Mouse (Mus musculus): ENCODE data around the gene Ost4. TPM values are rescaled to one million over a fixed set of nuclear protein-coding genes. Genes with fewer than 3 reads are reported as not detected.
"Not testable (repeated sequence)": the region's sequence is repeated elsewhere in the genome, so short reads cannot be mapped to it uniquely, and the experiment has no call there.

The Ost4 gene
- total RNA-seq, 2 experiments from 2014 or later, result 149 to 168 TPM

- DNase-seq, result no peak
Measured at GRCm38 (mm10) chr5:30901860-30902259, 5.7 kb downstream of the Ost4 start.

GRCm38 (mm10) chr5:30890375-30890774, 17.2 kb downstream of the Ost4 start:
- DNase-seq, result no peak

- DNase-seq, result no peak
Measured at GRCm38 (mm10) chr5:30889088-30889754, 18.4 kb downstream of the Ost4 start.

- DNase-seq, result peak; percentile 91
Measured at GRCm38 (mm10) chr5:30888337-30889087, 19.1 kb downstream of the Ost4 start, which contains the start of gene Agbl5. Gene Agbl5 (plus strand): TSS chr5:30888694.

- DNase-seq, result peak; percentile 86
Measured at GRCm38 (mm10) chr5:30887858-30888336, 19.7 kb downstream of the Ost4 start.

GRCm38 (mm10) chr5:30887331-30887761, 20.2 kb downstream of the Ost4 start:
- peak; percentile 59 for DNase-seq

GRCm38 (mm10) chr5:30886731-30887130, 20.9 kb downstream of the Ost4 start:
- no peak for DNase-seq

- DNase-seq, result no peak
Measured at GRCm38 (mm10) chr5:30886209-30886608, 21.4 kb downstream of the Ost4 start.

- not testable (repeated sequence) for DNase-seq
Measured at GRCm38 (mm10) chr5:30881839-30882238, 25.7 kb downstream of the Ost4 start.

GRCm38 (mm10) chr5:30879347-30879943, 28.1 kb downstream of the Ost4 start:
- DNase-seq, result no peak

- no peak for DNase-seq
Measured at GRCm38 (mm10) chr5:30878616-30879015, 29.0 kb downstream of the Ost4 start.

- DNase-seq, result no peak
Measured at GRCm38 (mm10) chr5:30874365-30874764, 33.2 kb downstream of the Ost4 start.

- DNase-seq, result no peak
Measured at GRCm38 (mm10) chr5:30872574-30872973, 35.0 kb downstream of the Ost4 start.

GRCm38 (mm10) chr5:30870131-30870406, 37.5 kb downstream of the Ost4 start:
- DNase-seq, result no peak

- DNase-seq, result peak; percentile 93
Measured at GRCm38 (mm10) chr5:30869405-30870130, 38.0 kb downstream of the Ost4 start.

GRCm38 (mm10) chr5:30868981-30869380, 38.6 kb downstream of the Ost4 start:
- no peak for DNase-seq

GRCm38 (mm10) chr5:30867712-30868111, 39.9 kb downstream of the Ost4 start, which contains the start of gene Tmem214:
Gene Tmem214 (plus strand): TSS chr5:30868012.
- DNase-seq, result no peak

- DNase-seq, result no peak
Measured at GRCm38 (mm10) chr5:30866871-30867270, 40.7 kb downstream of the Ost4 start.

GRCm38 (mm10) chr5:30864322-30864721, 43.3 kb downstream of the Ost4 start:
- no peak for DNase-seq

- no peak for DNase-seq
Measured at GRCm38 (mm10) chr5:30863852-30864251, 43.7 kb downstream of the Ost4 start.

GRCm38 (mm10) chr5:30856124-30856523, 51.5 kb downstream of the Ost4 start:
- DNase-seq, result no peak
